Mouse (Mus musculus) midbrain, embryonic 15.5 days (tissue): ENCODE results near the gene Shank1. TPM values are rescaled to one million over a fixed set of nuclear protein-coding genes. Genes with fewer than 3 reads are reported as not detected.

Experiments used
- ATAC-seq: fragments of 200-750 bp; cut with Nextera tagmentation; replicated peaks from 2 replicates; pipeline ENCODE4 v1.8.0; 2017; ENCODE audit warnings: moderate TSS enrichment
- H3K27ac ChIP-seq: fragments of 300-500 bp; sonication (generic); 2 replicates; pipeline ENCODE4 v1.5.1; 2015; ENCODE audit warnings: mild to moderate bottlenecking, inconsistent platforms
- H3K27me3 ChIP-seq: fragments of 300-500 bp; sonication (generic); replicated peaks from 2 replicates; pipeline ENCODE4 v1.6.1; 2015; ENCODE audit warnings: inconsistent platforms
- H3K36me3 ChIP-seq: fragments of 300-500 bp; sonication (generic); replicated peaks from 2 replicates; pipeline ENCODE4 v1.6.1; 2015; ENCODE audit warnings: inconsistent platforms
- H3K4me1 ChIP-seq: fragments of 300-500 bp; sonication (generic); 2 replicates; pipeline ENCODE4 v1.6.1; 2015; ENCODE audit warnings: inconsistent platforms
- H3K4me2 ChIP-seq: fragments of 300-500 bp; sonication (generic); 2 replicates; pipeline ENCODE4 v1.6.1; 2015; ENCODE audit warnings: inconsistent platforms, mild to moderate bottlenecking, moderate library complexity
- H3K4me3 ChIP-seq: fragments of 300-500 bp; sonication (generic); 2 replicates; pipeline ENCODE4 v1.5.1; 2015; ENCODE audit warnings: mild to moderate bottlenecking, inconsistent platforms
- H3K9ac ChIP-seq: fragments of 300-500 bp; sonication (generic); 2 replicates; pipeline ENCODE4 v1.6.1; 2015; ENCODE audit warnings: mild to moderate bottlenecking, inconsistent platforms
- H3K9me3 ChIP-seq: fragments of 300-500 bp; sonication (generic); 2 replicates; pipeline ENCODE4 v1.6.1; 2016; ENCODE audit warnings: inconsistent platforms
- WGBS: fragments of 180-500 bp; shearing (Covaris S2); methylation state at CpG from one replicate; pipeline ENCODE4 v1.1.7; 2015; ENCODE audit warnings: mixed read lengths; 5-methylcytosine and 5-hydroxymethylcytosine counted together
- polyA plus RNA-seq: library from polyadenylated mRNA; unstranded; fragments of >200 nt; fragmentation: Nextera tagmentation; extraction: Ambion mirVana; gene quantifications from 2 replicates; pipeline ENCODE4 v1.2.1, GENCODE M21; 2015

The Shank1 gene
- polyA plus RNA-seq, 1 experiment from 2014 or later: 46.5 TPM

- 9% methylated on average over 16 of the region's 16 CpGs for WGBS
- Histone ChIP-seq H3K36me3 (no peaks in the 10 kb centered on the region), H3K4me3 (peak overlapping the region; percentile 84)
Observed at GRCm38 (mm10) chr7:44305686-44306085, 4.4 kb upstream of the Shank1 start.

GRCm38 (mm10) chr7:44306516-44307240, 3.4 kb upstream of the Shank1 start, which contains the start of gene Clec11a:
Gene Clec11a (minus strand): TSS chr7:44306902.
- H3K27me3 ChIP-seq: no peaks in the 10 kb centered on the region
- no peak for ATAC-seq
- WGBS: 53% methylated on average over 6 of the region's 6 CpGs
- peaks cover 23% of the 10 kb centered on the region for H3K4me1 ChIP-seq
- no peak within 1 kb of the TSS for H3K9ac ChIP-seq
- H3K4me3 ChIP-seq: peak within 1 kb of the TSS; percentile 84
- H3K36me3 ChIP-seq: no peaks in the 10 kb centered on the region
- peak within 1 kb of the TSS; percentile 78 for H3K4me2 ChIP-seq
- peak within 1 kb of the TSS; percentile 96 for H3K27ac ChIP-seq
- H3K9me3 ChIP-seq: no peaks in the 10 kb centered on the region

More at GRCm38 (mm10) chr7:44305686-44306085, 4.4 kb upstream of the Shank1 start:
- H3K9ac ChIP-seq: no peak overlapping the region
- peak overlapping the region; percentile 96 for H3K27ac ChIP-seq
- peak overlapping the region; percentile 78 for H3K4me2 ChIP-seq
- no peak for ATAC-seq
- no peaks in the 10 kb centered on the region for H3K9me3 ChIP-seq
- H3K27me3 ChIP-seq: no peaks in the 10 kb centered on the region
- H3K4me1 ChIP-seq: peaks cover 16% of the 10 kb centered on the region

- no peak overlapping the region for H3K27ac ChIP-seq
- 50% methylated on average over 9 of the region's 9 CpGs for WGBS
- ATAC-seq: no peak
Observed at GRCm38 (mm10) chr7:44307261-44308020, 2.6 kb upstream of the Shank1 start.

GRCm38 (mm10) chr7:44310285-44310877, 328 bp downstream of the Shank1 start:
- peak overlapping the region; percentile 92 for H3K4me2 ChIP-seq
- peaks cover 15% of the 10 kb centered on the region; the same call in 1 of the 2 replicates for H3K36me3 ChIP-seq
- peaks cover 20% of the 10 kb centered on the region for H3K4me1 ChIP-seq
- peak overlapping the region; percentile 72 for H3K4me3 ChIP-seq
- H3K27me3 ChIP-seq: no peaks in the 10 kb centered on the region
- peak overlapping the region; percentile 79 for H3K27ac ChIP-seq
- ATAC-seq: peak; percentile 31
- H3K9ac ChIP-seq: peak overlapping the region; percentile 82
- WGBS: under 1% methylated on average over 32 of the region's 40 CpGs
- no peaks in the 10 kb centered on the region for H3K9me3 ChIP-seq

More at GRCm38 (mm10) chr7:44307261-44308020, 2.6 kb upstream of the Shank1 start:
- H3K4me3 ChIP-seq: no peak overlapping the region
- H3K4me1 ChIP-seq: peaks cover 31% of the 10 kb centered on the region
- H3K9me3 ChIP-seq: no peaks in the 10 kb centered on the region
- H3K36me3 ChIP-seq: no peaks in the 10 kb centered on the region
- H3K27me3 ChIP-seq: no peaks in the 10 kb centered on the region
- H3K9ac ChIP-seq: no peak overlapping the region
- no peak overlapping the region for H3K4me2 ChIP-seq

- H3K9ac ChIP-seq: peak overlapping the region; percentile 82
- no peaks in the 10 kb centered on the region for H3K27me3 ChIP-seq
- peak overlapping the region; percentile 79 for H3K27ac ChIP-seq
- H3K4me3 ChIP-seq: peak overlapping the region; percentile 72
- H3K4me2 ChIP-seq: peak overlapping the region; percentile 92
- under 1% methylated on average over 38 of the region's 38 CpGs for WGBS
- H3K4me1 ChIP-seq: peaks cover 20% of the 10 kb centered on the region
- peak; percentile 38 for ATAC-seq
- H3K36me3 ChIP-seq: peaks cover 22% of the 10 kb centered on the region; the same call in 1 of the 2 replicates
- no peaks in the 10 kb centered on the region for H3K9me3 ChIP-seq
Observed at GRCm38 (mm10) chr7:44310878-44311712, 1.0 kb downstream of the Shank1 start.

GRCm38 (mm10) chr7:44311713-44312304, 1.8 kb downstream of the Shank1 start:
- peak overlapping the region; percentile 92 for H3K4me2 ChIP-seq
- H3K9me3 ChIP-seq: no peaks in the 10 kb centered on the region
- H3K27me3 ChIP-seq: no peaks in the 10 kb centered on the region
- peaks cover 20% of the 10 kb centered on the region for H3K4me1 ChIP-seq
- H3K4me3 ChIP-seq: peak overlapping the region; percentile 72
- 14% methylated on average over 6 of the region's 6 CpGs for WGBS
- peak; percentile 2 for ATAC-seq
- peak overlapping the region; percentile 82 for H3K9ac ChIP-seq
- peaks cover 28% of the 10 kb centered on the region; the same call in 1 of the 2 replicates for H3K36me3 ChIP-seq
- H3K27ac ChIP-seq: peak overlapping the region; percentile 79; the same call in 1 of the 2 replicates

GRCm38 (mm10) chr7:44312484-44312883, 2.4 kb downstream of the Shank1 start:
- no peak for ATAC-seq

GRCm38 (mm10) chr7:44317913-44318312, 7.9 kb downstream of the Shank1 start:
- Histone ChIP-seq H3K27ac (no peak overlapping the region), H3K36me3 (peaks cover 66% of the 10 kb centered on the region), H3K4me2 (no peak overlapping the region), H3K4me1 (no peaks in the 10 kb centered on the region), H3K9ac (no peak overlapping the region), H3K9me3 (no peaks in the 10 kb centered on the region), H3K27me3 (no peaks in the 10 kb centered on the region), H3K4me3 (no peak overlapping the region)
- ATAC-seq: peak; percentile 55; the same call in 1 of the 2 replicates
- 33% methylated on average over 4 of the region's 4 CpGs for WGBS

More at GRCm38 (mm10) chr7:44312484-44312883, 2.4 kb downstream of the Shank1 start:
- no peak overlapping the region for H3K4me3 ChIP-seq
- peaks cover 33% of the 10 kb centered on the region; the same call in 1 of the 2 replicates for H3K36me3 ChIP-seq
- H3K27ac ChIP-seq: no peak overlapping the region
- 71% methylated on average over 16 of the region's 16 CpGs for WGBS
- H3K4me2 ChIP-seq: peak overlapping the region; percentile 92; the same call in 1 of the 2 replicates
- peaks cover 20% of the 10 kb centered on the region for H3K4me1 ChIP-seq
- no peak overlapping the region for H3K9ac ChIP-seq
- H3K9me3 ChIP-seq: no peaks in the 10 kb centered on the region
- H3K27me3 ChIP-seq: no peaks in the 10 kb centered on the region

GRCm38 (mm10) chr7:44320886-44321285, 10.8 kb downstream of the Shank1 start:
- H3K27ac ChIP-seq: no peak overlapping the region
- H3K27me3 ChIP-seq: no peaks in the 10 kb centered on the region
- no peak overlapping the region for H3K4me3 ChIP-seq
- WGBS: 48% methylated on average over 8 of the region's 8 CpGs
- no peak overlapping the region; the same call in 1 of the 2 replicates for H3K9ac ChIP-seq
- H3K9me3 ChIP-seq: no peaks in the 10 kb centered on the region
- H3K4me2 ChIP-seq: no peak overlapping the region
- H3K36me3 ChIP-seq: peaks cover 59% of the 10 kb centered on the region
- no peak for ATAC-seq
- H3K4me1 ChIP-seq: no peaks in the 10 kb centered on the region

- ATAC-seq: 0 out of 2 replicates have a peak, but pooled peaks have one; percentile 25
- no peak overlapping the region for H3K4me3 ChIP-seq
- 84% methylated on average over 1 of the region's 1 CpGs for WGBS
- no peaks in the 10 kb centered on the region for H3K9me3 ChIP-seq
- no peaks in the 10 kb centered on the region for H3K27me3 ChIP-seq
- H3K4me2 ChIP-seq: no peak overlapping the region
- no peak overlapping the region for H3K9ac ChIP-seq
- no peaks in the 10 kb centered on the region for H3K4me1 ChIP-seq
- no peak overlapping the region for H3K27ac ChIP-seq
- H3K36me3 ChIP-seq: peaks cover 46% of the 10 kb centered on the region
Observed at GRCm38 (mm10) chr7:44322290-44322689, 12.2 kb downstream of the Shank1 start.

- Histone ChIP-seq H3K27ac (no peak overlapping the region), H3K9ac (no peak overlapping the region), H3K4me1 (no peaks in the 10 kb centered on the region), H3K9me3 (no peaks in the 10 kb centered on the region), H3K4me3 (no peak overlapping the region), H3K36me3 (peaks cover 35% of the 10 kb centered on the region), H3K4me2 (no peak overlapping the region), H3K27me3 (no peaks in the 10 kb centered on the region)
- no peak for ATAC-seq
- 74% methylated on average over 6 of the region's 6 CpGs for WGBS
Observed at GRCm38 (mm10) chr7:44326614-44327013, 16.6 kb downstream of the Shank1 start.
